Mouse (Mus musculus): ENCODE results near the gene Rbm10. TPM values are rescaled to one million over a fixed set of nuclear protein-coding genes. Genes with fewer than 3 reads are reported as not detected.

The Rbm10 gene
- polyA plus RNA-seq, 1 experiment: 28.7 TPM

DNA sequence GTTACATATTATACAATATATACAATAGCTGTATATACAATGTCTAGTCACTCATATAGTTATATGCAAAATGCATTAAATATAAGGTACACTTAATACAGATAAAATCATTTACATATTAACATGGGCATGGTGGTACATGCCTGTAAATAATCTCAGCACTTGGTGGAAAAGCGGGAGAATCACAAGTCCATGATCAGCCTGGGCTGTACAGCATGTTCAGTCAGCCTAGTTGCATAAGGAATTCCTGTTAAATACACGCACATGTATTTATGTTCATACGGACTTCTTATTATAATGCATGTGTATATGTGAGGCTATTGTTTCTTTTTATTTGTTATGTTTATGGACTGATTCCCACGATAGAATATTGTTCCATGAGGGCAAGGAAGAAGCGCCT is 40.3 kb downstream of the Rbm10 start:
- Histone ChIP-seq H3K4me3 (ENCODE audit: insufficient read depth, low read length) (peak overlapping the region; percentile 85), H3K4me1 (ENCODE audit: control insufficient read depth, insufficient read depth, low read length) (no peaks in the 10 kb centered on the region), H3K27ac (ENCODE audit: insufficient read depth, low read length) (no peak overlapping the region)
- no peak for TF ChIP-seq POLR2A (IDR thresholded peaks at IDR 0.05; ENCODE audit: low read depth, low read length)
- TF ChIP-seq CTCF (IDR thresholded peaks at IDR 0.05; ENCODE audit: borderline replicate concordance, insufficient read depth, low read length): no peak

DNA sequence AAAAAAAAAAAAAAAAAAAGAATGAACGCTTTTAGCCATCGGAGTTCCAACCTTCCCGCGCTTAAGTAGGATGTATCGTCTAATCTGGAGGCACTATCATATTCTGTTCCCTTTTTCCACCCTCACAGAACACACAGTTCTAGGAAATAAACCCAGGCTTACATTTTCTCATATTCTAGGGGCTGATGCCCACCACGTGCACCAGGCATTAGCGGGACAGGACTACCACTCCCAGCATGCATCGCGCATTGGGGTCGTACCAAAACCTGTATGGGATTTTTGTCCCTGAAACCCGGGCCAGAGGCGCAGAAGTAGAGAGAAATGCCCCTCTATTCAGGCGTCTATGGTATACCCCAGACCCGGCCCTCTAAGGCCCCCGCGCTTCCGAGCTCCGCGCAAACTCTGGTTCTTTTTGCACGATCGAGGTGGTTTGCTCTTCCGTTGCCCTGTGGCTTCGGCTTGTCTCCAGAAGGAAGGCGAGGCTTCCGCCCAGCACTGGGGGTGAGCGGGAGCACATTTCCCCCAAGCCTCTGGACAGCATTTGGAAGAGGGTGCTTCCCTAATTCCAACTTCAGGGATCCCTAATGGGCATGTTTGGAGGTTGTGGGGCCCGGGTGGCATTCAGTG is 40.8 kb downstream of the Rbm10 start, which contains the start of gene Uba1:
Gene Uba1 (plus strand): TSS at position 301 of the 627 bp plus-strand sequence.
- H3K4me3 ChIP-seq (ENCODE audit: insufficient read depth, low read length): peak within 1 kb of the TSS; percentile 85
- TF ChIP-seq CTCF (IDR thresholded peaks at IDR 0.05; ENCODE audit: borderline replicate concordance, insufficient read depth, low read length) (no peak), POLR2A (IDR thresholded peaks at IDR 0.05; ENCODE audit: low read depth, low read length) (peak; percentile 87)
- no peaks in the 10 kb centered on the region for H3K4me1 ChIP-seq (ENCODE audit: control insufficient read depth, insufficient read depth, low read length)
- peak within 1 kb of the TSS; percentile 46 for H3K27ac ChIP-seq (ENCODE audit: insufficient read depth, low read length)

GRCm38 (mm10) chrX:20658891-20659406 is 41.6 kb downstream of the Rbm10 start:
- peak overlapping the region; percentile 85 for H3K4me3 ChIP-seq (ENCODE audit: insufficient read depth, low read length)
- H3K27ac ChIP-seq (ENCODE audit: insufficient read depth, low read length): peak overlapping the region; percentile 46
- no peaks in the 10 kb centered on the region for H3K4me1 ChIP-seq (ENCODE audit: control insufficient read depth, insufficient read depth, low read length)
- TF ChIP-seq CTCF (IDR thresholded peaks at IDR 0.05; ENCODE audit: borderline replicate concordance, insufficient read depth, low read length) (no peak), POLR2A (IDR thresholded peaks at IDR 0.05; ENCODE audit: low read depth, low read length) (no peak)

DNA sequence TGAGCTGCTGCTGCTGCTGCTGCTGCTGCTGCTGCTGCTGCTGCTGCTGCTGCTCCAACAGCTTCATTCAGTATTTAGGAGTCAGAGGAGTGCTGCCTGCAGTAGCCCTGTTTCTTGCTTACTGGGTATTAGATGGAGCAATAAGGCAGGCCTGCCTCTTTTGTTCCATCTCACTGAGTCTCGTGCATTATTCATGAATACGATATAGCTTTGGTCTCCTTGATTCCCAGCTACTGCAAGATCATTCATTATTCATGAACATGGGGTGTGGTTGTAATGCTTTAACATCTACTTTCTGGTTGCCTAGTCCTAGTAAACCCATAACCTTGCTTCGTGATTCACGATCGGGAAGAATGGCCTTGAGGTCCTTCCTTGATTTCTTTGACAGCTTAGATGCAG is 45.0 kb downstream of the Rbm10 start:
- H3K27ac ChIP-seq (ENCODE audit: insufficient read depth, low read length): no peak overlapping the region
- H3K4me3 ChIP-seq (ENCODE audit: insufficient read depth, low read length): no peak overlapping the region
- no peaks in the 10 kb centered on the region for H3K4me1 ChIP-seq (ENCODE audit: control insufficient read depth, insufficient read depth, low read length)
- TF ChIP-seq CTCF (IDR thresholded peaks at IDR 0.05; ENCODE audit: borderline replicate concordance, insufficient read depth, low read length): no peak
- TF ChIP-seq POLR2A (IDR thresholded peaks at IDR 0.05; ENCODE audit: low read depth, low read length): no peak

DNA sequence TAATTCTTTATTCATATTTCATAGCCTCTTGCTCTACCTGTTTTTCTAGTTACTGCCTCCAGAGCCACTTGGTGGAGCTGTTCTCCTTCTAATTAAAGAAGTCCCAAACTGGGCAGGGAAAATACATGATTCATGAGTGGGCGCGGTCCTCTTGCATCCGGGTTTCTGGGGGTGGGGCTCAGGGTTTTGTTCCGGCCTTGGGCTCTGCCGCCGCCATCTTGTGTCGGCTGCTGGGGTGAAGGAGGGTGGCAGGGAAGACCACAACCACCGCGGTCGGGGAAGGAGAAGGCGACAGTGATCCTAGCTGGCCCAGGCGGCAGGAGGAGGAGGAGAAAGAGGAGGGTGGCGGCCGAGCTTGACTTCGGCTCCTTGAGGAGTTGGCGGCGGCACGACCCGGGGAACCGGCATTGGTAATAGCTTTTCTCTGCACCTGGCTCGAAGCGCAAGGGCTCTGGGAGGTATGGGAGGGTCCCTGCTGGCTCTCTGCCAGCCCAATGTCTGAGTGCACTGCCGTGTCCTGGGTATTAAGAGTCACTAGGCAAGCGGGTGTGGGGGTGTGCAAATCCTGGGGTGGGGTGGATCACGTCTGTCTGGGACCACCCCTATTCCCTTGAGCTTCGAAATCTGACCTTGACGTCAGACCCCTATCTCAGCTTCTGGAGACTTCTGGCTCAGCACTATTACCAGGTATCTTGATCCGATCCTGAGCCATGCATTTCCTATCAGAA is 45.6 kb downstream of the Rbm10 start:
- Histone ChIP-seq H3K27ac (ENCODE audit: insufficient read depth, low read length) (peak overlapping the region; percentile 73), H3K4me3 (ENCODE audit: insufficient read depth, low read length) (peak overlapping the region; percentile 100), H3K4me1 (ENCODE audit: control insufficient read depth, insufficient read depth, low read length) (no peaks in the 10 kb centered on the region)
- TF ChIP-seq POLR2A (IDR thresholded peaks at IDR 0.05; ENCODE audit: low read depth, low read length): peak; percentile 84
- TF ChIP-seq CTCF (IDR thresholded peaks at IDR 0.05; ENCODE audit: borderline replicate concordance, insufficient read depth, low read length): no peak

GRCm38 (mm10) chrX:20663444-20663790 is 46.1 kb downstream of the Rbm10 start:
- Histone ChIP-seq H3K4me3 (ENCODE audit: insufficient read depth, low read length) (peak overlapping the region; percentile 100), H3K27ac (ENCODE audit: insufficient read depth, low read length) (peak overlapping the region; percentile 73; the same call in 1 of the 2 replicates), H3K4me1 (ENCODE audit: control insufficient read depth, insufficient read depth, low read length) (no peaks in the 10 kb centered on the region)
- TF ChIP-seq CTCF (IDR thresholded peaks at IDR 0.05; ENCODE audit: borderline replicate concordance, insufficient read depth, low read length) (no peak), POLR2A (IDR thresholded peaks at IDR 0.05; ENCODE audit: low read depth, low read length) (no peak)

DNA sequence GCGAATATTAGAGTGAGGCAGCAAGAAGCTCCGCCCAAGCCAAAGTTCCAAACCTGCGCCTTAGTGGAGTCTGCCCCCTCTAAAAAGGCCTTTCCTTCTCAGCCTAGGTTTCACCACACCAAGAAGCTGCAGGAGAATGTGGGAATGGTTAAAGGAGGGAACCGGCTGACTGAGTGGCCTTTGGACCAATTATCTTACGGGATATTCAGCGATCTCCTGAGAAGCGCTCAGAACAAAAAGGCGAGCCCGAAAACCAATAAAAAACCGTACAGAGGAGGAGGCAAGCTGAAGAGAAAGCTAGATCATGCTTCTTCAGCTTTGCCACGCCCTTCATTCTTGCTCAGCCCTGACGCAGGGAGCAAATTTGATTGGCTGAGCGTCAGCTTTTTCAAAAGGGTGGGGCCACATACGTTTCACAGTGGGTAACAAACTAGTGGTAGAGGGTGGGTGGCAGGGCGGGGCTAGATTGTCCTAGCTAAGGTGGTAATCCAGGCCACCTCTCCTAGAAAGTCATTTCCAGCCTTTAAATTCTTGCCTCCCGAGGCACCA is 70.3 kb downstream of the Rbm10 start, which contains the start of gene Cdk16:
Gene Cdk16 (plus strand): TSS at position 436 of the 549 bp plus-strand sequence.
- TF ChIP-seq CTCF (IDR thresholded peaks at IDR 0.05; ENCODE audit: borderline replicate concordance, insufficient read depth, low read length) (no peak), POLR2A (IDR thresholded peaks at IDR 0.05; ENCODE audit: low read depth, low read length) (peak; percentile 55)
- Histone ChIP-seq H3K4me3 (ENCODE audit: insufficient read depth, low read length) (peak within 1 kb of the TSS; percentile 98), H3K4me1 (ENCODE audit: control insufficient read depth, insufficient read depth, low read length) (no peaks in the 10 kb centered on the region), H3K27ac (ENCODE audit: insufficient read depth, low read length) (peak within 1 kb of the TSS; percentile 98)

DNA sequence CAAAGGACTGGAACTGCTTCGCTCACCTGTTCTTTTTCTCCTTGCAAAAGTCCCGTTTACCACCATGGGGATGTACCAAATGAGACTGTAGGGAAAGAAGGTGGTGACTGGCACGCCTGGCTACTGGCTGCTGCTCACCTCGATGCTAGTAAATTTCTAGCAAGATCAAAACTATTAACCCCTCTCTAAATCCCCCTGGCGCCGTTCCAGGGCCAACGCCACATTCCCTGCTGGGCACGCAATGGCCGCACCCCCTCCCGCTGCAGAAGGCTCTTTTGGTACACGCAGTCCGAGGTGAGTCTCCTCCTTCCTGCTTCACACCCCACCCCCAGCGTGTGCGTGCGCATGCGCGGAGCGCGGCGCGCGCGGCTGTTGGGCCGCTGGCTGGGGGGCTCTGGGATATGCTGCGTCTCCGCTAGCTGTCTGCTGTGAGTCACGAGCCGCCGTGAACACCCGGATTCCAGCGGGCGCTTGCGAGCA is 70.8 kb downstream of the Rbm10 start:
- Histone ChIP-seq H3K4me3 (ENCODE audit: insufficient read depth, low read length) (peak overlapping the region; percentile 98), H3K27ac (ENCODE audit: insufficient read depth, low read length) (peak overlapping the region; percentile 98), H3K4me1 (ENCODE audit: control insufficient read depth, insufficient read depth, low read length) (no peaks in the 10 kb centered on the region)
- TF ChIP-seq CTCF (IDR thresholded peaks at IDR 0.05; ENCODE audit: borderline replicate concordance, insufficient read depth, low read length) (no peak), POLR2A (IDR thresholded peaks at IDR 0.05; ENCODE audit: low read depth, low read length) (peak; percentile 54)

DNA sequence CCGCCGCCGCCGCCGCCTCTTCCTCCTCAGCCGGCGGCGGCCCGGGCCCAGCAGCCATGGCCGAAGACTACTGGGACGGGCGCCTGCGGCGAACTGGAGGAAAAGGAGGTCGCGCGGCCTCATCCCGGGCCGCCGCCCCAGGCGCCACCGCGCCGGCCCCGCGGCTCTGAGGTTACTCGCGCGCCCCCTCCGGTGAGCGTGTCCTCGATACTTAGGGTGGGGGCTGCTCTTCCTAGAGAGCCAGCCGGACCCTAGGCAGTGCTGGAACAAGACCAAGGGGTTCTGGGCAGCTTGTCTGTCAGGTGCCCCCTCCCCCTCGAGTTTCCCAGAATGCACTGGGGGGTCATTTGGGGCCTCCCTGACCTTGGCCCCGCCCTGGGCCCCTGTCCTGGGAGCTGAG is 71.3 kb downstream of the Rbm10 start:
- Histone ChIP-seq H3K4me1 (ENCODE audit: control insufficient read depth, insufficient read depth, low read length) (no peaks in the 10 kb centered on the region), H3K27ac (ENCODE audit: insufficient read depth, low read length) (peak overlapping the region; percentile 77; the same call in 1 of the 2 replicates), H3K4me3 (ENCODE audit: insufficient read depth, low read length) (peak overlapping the region; percentile 98)
- TF ChIP-seq CTCF (IDR thresholded peaks at IDR 0.05; ENCODE audit: borderline replicate concordance, insufficient read depth, low read length) (no peak), POLR2A (IDR thresholded peaks at IDR 0.05; ENCODE audit: low read depth, low read length) (no peak; the same call in 1 of the 2 replicates)

All from embryonic fibroblast, embryonic 13.5 days (primary cell).